ENCODE assay signal across 8 mouse cellular contexts in genomic region chr13:54071606-54072331, GRCm38 (mm10). TPM values are rescaled to one million over a fixed set of nuclear protein-coding genes. Genes with fewer than 3 reads are reported as not detected.
DNase-seq lines count a peak whose midpoint lies in the region; ATAC-seq and TF ChIP-seq lines count a peak whose summit lies in the region.

Gene Sfxn1, plus strand, starts transcription at chr13:54071869.

- DNase-seq in MEL-GATA-1-ER (ENCODE audit: extremely low read depth, low read depth) = peak; percentile 71
- DNase-seq in cerebellum, adult 8-10 months = peak; percentile 59
- DNase-seq in layer of hippocampus, adult 9-10 months (ENCODE audit: low spot score) = peak; percentile 33
- DNase-seq in thymus, postnatal 0 days (ENCODE audit: low spot score) = peak; percentile 86

- under 1% methylated on average over 74 of the region's 74 CpGs for WGBS in lung, embryonic 15.5 days
- under 1% methylated on average over 74 of the region's 74 CpGs for WGBS in olfactory bulb, adult 2 months

- H3K27ac ChIP-seq in lung, embryonic 15.5 days = peak within 1 kb of the TSS; percentile 86
- H3K27ac ChIP-seq in olfactory bulb, adult 2 months (ENCODE audit: insufficient read depth, low read depth, low read length) = peak within 1 kb of the TSS; percentile 84

- H3K4me2 ChIP-seq in lung, embryonic 15.5 days = peak within 1 kb of the TSS; percentile 85

- no peaks in the 10 kb centered on the region for H3K36me3 ChIP-seq in lung, embryonic 15.5 days

- TF ChIP-seq CTCF in olfactory bulb, adult 2 months (IDR thresholded peaks at IDR 0.05; ENCODE audit: insufficient read depth, low read depth, low read length) = no peak

- no peaks in the 10 kb centered on the region for H3K9me3 ChIP-seq in lung, embryonic 15.5 days

- peak; percentile 88 for ATAC-seq in frontal cortex, adult (ENCODE audit: low TSS enrichment)
- peak; percentile 82 to 87 for ATAC-seq in hematopoietic stem cell, adult 5-6 weeks (replicated peaks in 1 of 2; ENCODE audit: insufficient read depth in 1 of 2, low FRiP score in 2 of 2, low TSS enrichment in 1 of 2, low read depth in 1 of 2, poor library complexity in 2 of 2, severe bottlenecking in 2 of 2)
- peak; percentile 66 for ATAC-seq in lung, embryonic 15.5 days (ENCODE audit: borderline replicate concordance, extremely low read depth, low FRiP score, low TSS enrichment)

- peak; percentile 56; the same call in 1 of the 2 replicates for TF ChIP-seq POLR2A in olfactory bulb, adult 2 months (IDR thresholded peaks at IDR 0.05; ENCODE audit: insufficient read depth, low read depth, low read length)

- no peaks in the 10 kb centered on the region for H3K27me3 ChIP-seq in lung, embryonic 15.5 days

- H3K4me1 ChIP-seq in lung, embryonic 15.5 days = peaks cover 26% of the 10 kb centered on the region
- H3K4me1 ChIP-seq in olfactory bulb, adult 2 months (ENCODE audit: control insufficient read depth, insufficient read depth, low read length) = no peaks in the 10 kb centered on the region

- peak within 1 kb of the TSS; percentile 84 for H3K4me3 ChIP-seq in lung, embryonic 15.5 days
- peak within 1 kb of the TSS; percentile 86 for H3K4me3 ChIP-seq in olfactory bulb, adult 2 months (ENCODE audit: insufficient read depth, low read depth, low read length)

- H3K9ac ChIP-seq in lung, embryonic 15.5 days = peak within 1 kb of the TSS; percentile 89

RNA-seq across cellular contexts. Expression of gene Sfxn1, which starts in this region (rescaled TPM):
- total RNA-seq in hematopoietic stem cell, adult 5-6 weeks (2017) = 54.8 and 74.3 TPM in 2 replicates
- polyA plus RNA-seq in lung, embryonic 15.5 days (2015; fragmentation: Nextera tagmentation; extraction: Ambion mirVana) = 61.5 and 64.1 TPM in 2 replicates
- polyA plus RNA-seq in olfactory bulb, adult 2 months (2012; ENCODE audit: insufficient read depth, insufficient read length, low replicate concordance, missing spikeins) = not detected in 2 replicates
- polyA plus RNA-seq in thymus, postnatal 0 days (2015; fragmentation: Nextera tagmentation; extraction: Ambion mirVana) = 65.8 and 66.8 TPM in 2 replicates

Comparison
In these comparisons a context has a peak if more than half of its experiments do, and no peak if none do; other contexts are left out.
1. Peak in every context shown above with its lines: DNase-seq, ATAC-seq, H3K4me3 ChIP-seq and H3K27ac ChIP-seq.
2. DNase-seq: peak in every context shown above with its lines; median percentile 86 in thymus, postnatal 0 days; 71 in MEL-GATA-1-ER; 59 in cerebellum, adult 8-10 months; 33 in layer of hippocampus, adult 9-10 months.